Mouse (Mus musculus) adrenal gland, postnatal 36 days (tissue): ENCODE results near the gene Gpr157. TPM values are rescaled to one million over a fixed set of nuclear protein-coding genes. Genes with fewer than 3 reads are reported as not detected.

Experiments used
- DNase-seq, 2 experiments: peaks; one replicate each; pipeline ENCODE4 v3.0.0; 2021; ENCODE audit warnings: mixed read lengths in 1 of 2
- microRNA-seq: library from miRNA; unstranded; fragments of <30 nt; microRNA quantifications from one replicate; pipeline ENCODE4 v1.2.0, GENCODE M21; 2021
- total RNA-seq, 2 experiments: library from RNA; stranded (reverse); gene quantifications; 2 replicates each; pipeline ENCODE4 v1.2.3; 2021

Gene Gpr157
- total RNA-seq, 2 experiments from 2014 or later: 0.99 to 1.9 TPM

GRCm38 (mm10) chr4:150146286-150146685 lies 59.1 kb downstream of the Gpr157 start:
- DNase-seq: no peak

- peak in 1 of 2 experiments; percentile 14 for DNase-seq
These were observed 63.9 kb downstream of the Gpr157 start for GRCm38 (mm10) chr4:150151045-150151444.

- peak; percentile 37 to 47 for DNase-seq
These were observed 65.3 kb downstream of the Gpr157 start for GRCm38 (mm10) chr4:150152483-150152882.

GRCm38 (mm10) chr4:150155301-150155700 lies 68.1 kb downstream of the Gpr157 start:
- no peak for DNase-seq

Small RNA genes within 50 kb of the gene (microRNA-seq; reads per million reads assigned to microRNA genes)
- gene Mir34a: 1,317 reads per million, percentile 80 among the genes with 10 or more reads in this experiment

Other genes with a start within 250 kb of the Gpr157 start
- gene Spsb1, start 132.3 kb upstream of the Gpr157 start, total RNA-seq: 10 to 100 TPM; 21.8 to 52.7 TPM
- gene H6pd, start 78.3 kb upstream of the Gpr157 start, total RNA-seq: 100 to 1,000 TPM; 152 to 160 TPM
- gene Slc2a5, start 31.9 kb downstream of the Gpr157 start, total RNA-seq: 1 to 10 TPM; 3.7 to 8.5 TPM
- gene Slc2a7, start 61.6 kb downstream of the Gpr157 start, total RNA-seq: not detected
- 1 to 10 TPM in 1 of 2 experiments, under 1 TPM in 1; 0.79 to 1.6 TPM for gene Car6, start 114.0 kb downstream of the Gpr157 start, total RNA-seq
- 100 to 1,000 TPM; 468 to 482 TPM for gene Eno1, start 149.4 kb downstream of the Gpr157 start, total RNA-seq
- gene Rere, start 194.3 kb downstream of the Gpr157 start, total RNA-seq: 100 to 1,000 TPM; 114 to 116 TPM